Mouse (Mus musculus) megakaryocyte, adult 5-6 weeks (primary cell): ENCODE results near the gene Gm20388. TPM values are rescaled to one million over a fixed set of nuclear protein-coding genes. Genes with fewer than 3 reads are reported as not detected.

Experiments used
- ATAC-seq: 2 replicates; pipeline ENCODE4 v1.8.0; 2016; ENCODE audit warnings: mild to moderate bottlenecking, inconsistent platforms; ENCODE audit not compliant: poor library complexity, severe bottlenecking
- total RNA-seq, 2 experiments: library from RNA; stranded (forward) in 1 of 2; stranded (reverse) in 1 of 2; fragments of 153-499, 151-499 nt in 1 of 2; fragments of 221-1000, 200-1000 nt in 1 of 2; gene quantifications; 2 replicates each; pipeline versions ENCODE4 v1.2.3 to v1.2.4; 2015 to 2017

The Gm20388 gene
- total RNA-seq, 2 experiments from 2014 or later = 7.6 to 15.5 TPM

GRCm38 (mm10) chr8:123287362-123287761 is 3376.7 kb downstream of the Gm20388 start:
- ATAC-seq = no peak

- peak; percentile 86 for ATAC-seq
These were observed 3379.5 kb downstream of the Gm20388 start for GRCm38 (mm10) chr8:123290166-123290565.

DNA sequence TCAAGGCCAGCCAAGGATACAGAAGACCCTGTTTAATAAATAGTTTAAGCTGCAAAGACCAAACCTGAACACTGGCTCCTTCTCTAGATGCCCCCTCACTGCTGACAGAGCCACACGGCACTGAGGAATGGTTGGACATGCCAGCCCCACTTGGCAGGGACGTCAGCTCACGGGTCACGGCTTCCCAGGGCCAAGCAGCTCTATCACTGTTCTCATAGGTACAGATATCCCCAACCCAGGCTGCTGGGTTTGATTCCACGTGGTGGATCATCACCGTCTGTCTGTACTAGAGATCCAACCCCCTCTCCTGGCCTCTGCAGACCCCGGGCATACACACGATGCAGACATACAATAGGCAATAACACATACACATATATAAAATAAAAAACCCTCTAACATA is 3380.0 kb downstream of the Gm20388 start:
- no peak for ATAC-seq

GRCm38 (mm10) chr8:123291716-123292115 is 3381.1 kb downstream of the Gm20388 start:
- no peak for ATAC-seq

- ATAC-seq = no peak
These were observed 3381.6 kb downstream of the Gm20388 start for GRCm38 (mm10) chr8:123292281-123292680.

GRCm38 (mm10) chr8:123292785-123293184 is 3382.1 kb downstream of the Gm20388 start:
- peak; percentile 73 for ATAC-seq

DNA sequence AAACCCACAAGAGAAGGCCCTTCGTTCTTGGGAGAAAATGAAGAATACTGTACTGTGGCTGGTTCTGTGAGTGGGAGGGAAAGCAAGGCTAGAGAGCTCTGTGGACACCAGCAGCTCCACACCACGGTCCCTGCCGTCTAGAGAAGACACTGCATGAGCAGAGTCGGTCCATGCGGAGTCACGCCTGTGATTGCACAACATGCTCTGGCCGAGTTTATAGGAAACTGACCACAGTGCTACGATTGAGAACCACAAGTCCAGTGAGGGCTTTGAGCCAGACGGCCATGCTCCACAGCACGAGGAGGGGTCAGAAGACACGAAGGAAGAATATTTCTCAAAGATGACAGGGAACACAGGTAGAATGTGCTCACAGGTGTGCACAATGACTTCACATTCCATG is 3387.7 kb downstream of the Gm20388 start:
- ATAC-seq = 0 out of 2 replicates have a peak, but pooled peaks have one; percentile 43

DNA sequence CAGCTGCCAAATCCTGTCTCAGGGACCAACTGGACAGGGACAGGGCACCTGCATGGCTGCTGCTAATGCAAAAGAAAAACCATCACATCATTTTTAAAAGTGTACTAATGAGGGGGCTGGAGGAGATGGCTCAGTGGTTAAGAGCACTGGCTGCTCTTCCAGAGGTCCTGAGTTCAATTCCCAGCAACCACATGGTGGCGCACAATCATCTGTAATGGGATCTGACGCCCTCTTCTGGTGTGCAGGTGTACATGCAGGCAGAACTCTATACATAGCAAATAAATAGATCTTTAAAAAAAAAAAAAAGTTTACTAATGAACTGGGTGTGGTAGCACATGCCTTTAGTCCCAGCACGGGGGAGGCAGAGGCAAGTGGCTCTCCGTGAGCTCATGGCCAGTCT is 3398.1 kb downstream of the Gm20388 start:
- no peak for ATAC-seq

DNA sequence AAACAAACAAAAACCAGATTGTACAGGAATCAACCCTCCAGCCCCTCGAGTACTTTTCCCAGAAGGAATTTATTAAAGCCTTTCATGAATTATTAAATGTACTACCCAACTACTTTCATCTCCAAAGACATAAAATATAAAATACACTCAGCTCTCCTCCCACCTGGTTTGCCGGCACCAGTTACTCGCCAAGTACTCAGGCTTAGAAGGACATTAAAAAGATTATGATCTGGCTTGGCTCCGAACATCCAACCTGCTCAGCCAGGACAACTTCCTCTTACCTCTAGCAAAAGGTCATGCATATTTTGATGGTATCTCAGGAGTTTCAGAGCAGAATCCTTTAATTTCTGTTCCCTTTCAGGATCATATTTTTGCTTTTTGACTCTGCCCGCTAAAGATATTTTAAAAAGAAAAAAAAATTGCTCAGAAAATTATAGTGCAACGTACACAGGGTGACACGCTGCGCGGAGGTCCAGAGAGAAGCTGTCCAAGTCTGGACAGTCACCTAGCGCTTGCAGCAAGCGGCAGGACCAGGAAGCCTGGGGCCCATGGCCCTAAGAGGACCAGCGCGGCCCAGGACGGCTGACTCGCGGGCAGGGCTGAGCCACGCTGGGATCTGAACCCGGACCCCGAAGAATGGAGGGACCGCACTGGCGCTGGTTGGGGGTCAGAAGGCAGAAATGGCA is 3407.3 kb downstream of the Gm20388 start:
- peak; percentile 54 for ATAC-seq

GRCm38 (mm10) chr8:123318467-123318911 is 3407.8 kb downstream of the Gm20388 start, which contains the start of gene Fanca:
TSS of gene Fanca (minus strand) at chr8:123318576.
- ATAC-seq = peak; percentile 100

DNA sequence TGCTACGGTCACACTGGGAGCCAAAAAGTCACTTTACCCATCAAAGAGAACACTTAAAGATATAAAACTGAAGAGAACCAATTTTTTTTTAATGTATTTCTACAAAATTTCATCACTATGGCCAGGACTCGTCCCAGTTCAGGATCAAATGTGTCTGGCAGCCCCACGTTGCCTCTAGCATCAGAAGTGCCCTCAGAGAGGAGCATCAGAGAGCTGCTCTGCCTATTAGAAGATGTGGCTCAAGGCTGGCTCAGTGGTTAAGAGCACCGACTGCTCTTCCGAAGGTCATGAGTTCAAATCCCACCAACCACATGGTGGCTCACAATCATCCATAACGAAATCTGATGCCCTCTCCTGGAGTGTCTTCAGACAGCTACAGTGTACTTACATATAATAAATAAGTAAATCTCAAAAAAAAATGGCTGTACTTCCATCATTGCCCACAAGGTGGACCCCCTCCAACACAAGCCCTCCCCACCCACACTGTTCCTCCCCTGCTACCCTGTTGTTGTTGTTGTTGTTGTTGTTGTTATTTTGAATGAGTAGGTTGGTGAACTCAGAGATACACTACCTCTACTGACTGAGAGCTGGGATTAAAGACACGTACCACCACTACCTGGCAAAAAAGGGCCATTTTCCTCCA is 3409.0 kb downstream of the Gm20388 start:
- no peak for ATAC-seq

GRCm38 (mm10) chr8:123328552-123328951 is 3417.9 kb downstream of the Gm20388 start:
- ATAC-seq = no peak

DNA sequence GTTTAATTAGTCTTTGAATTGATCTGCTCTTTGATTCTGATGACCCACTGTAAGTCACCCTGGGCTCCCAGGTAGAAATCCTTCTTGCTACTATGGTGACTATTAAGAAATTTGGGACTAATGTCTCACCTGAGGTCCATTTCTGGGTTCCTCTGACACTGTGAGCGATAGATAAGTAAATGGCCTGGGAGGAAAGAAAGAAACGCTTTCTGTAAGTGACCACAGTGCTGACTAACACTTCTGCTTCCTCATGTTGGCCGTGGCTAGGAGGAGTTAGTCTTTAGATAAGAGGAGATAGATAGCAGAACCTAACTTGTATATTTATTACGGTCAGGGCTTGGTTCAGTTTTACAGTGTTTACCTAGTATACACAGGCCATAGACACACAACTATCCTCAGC is 3418.7 kb downstream of the Gm20388 start:
- peak; percentile 59 for ATAC-seq

DNA sequence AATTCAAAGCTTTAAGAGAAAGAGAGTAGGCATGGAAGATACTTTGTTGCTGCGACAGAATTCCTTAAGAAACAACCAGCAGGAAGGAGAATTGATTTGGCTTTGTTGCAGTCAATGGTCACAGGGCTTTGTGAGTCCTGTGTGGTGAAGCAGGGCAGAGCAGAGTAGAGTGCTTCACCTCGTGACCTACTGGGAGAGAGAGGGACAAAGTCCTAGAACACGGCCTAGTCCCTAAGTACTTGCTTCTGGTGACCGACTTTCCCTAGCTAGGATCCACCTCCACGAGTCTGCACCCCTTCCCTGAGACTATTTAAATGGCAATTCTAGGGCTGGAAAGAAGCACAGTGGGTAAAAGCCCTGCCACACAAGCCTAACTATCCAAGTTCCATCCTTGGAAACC is 3419.3 kb downstream of the Gm20388 start:
- no peak for ATAC-seq

DNA sequence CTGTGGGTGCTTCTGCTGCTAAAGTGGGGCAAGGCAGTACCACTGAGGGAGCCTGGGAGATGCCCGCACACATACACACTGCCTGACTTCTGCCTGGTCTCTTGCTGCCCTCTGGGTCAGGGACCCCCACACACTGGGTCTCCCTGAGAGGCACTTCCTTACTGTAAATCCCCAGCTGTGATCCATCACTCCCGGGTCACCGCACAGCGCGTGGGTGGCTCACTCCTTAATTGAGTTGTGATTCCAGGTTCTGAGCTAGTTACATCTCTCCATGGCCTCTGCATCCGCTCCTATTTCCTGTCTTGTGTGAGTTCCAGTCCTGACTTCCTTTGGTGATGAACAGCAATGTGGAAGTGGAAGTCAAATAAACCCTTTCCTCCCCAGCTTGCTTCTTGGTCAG is 3420.1 kb downstream of the Gm20388 start:
- ATAC-seq = no peak

DNA sequence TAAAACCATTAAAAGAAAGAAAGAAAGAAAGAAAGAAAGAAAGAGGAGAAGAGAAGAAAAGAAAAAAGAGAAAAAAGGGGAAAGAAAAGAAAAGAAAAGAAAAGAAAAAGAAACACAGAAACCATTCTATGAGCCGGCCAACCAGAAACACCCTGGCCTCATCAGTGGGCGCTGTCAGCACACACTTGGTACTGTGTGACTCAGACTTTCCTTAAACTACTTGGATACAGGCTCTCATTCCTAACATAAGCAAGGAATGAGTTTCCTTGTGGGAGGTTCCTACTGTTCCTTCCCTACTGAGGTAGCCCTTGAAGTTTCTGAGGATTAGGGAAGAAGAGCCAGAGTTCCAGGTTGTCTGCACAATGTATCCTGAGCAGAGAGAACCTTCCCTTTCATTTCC is 3420.7 kb downstream of the Gm20388 start:
- ATAC-seq = no peak

DNA sequence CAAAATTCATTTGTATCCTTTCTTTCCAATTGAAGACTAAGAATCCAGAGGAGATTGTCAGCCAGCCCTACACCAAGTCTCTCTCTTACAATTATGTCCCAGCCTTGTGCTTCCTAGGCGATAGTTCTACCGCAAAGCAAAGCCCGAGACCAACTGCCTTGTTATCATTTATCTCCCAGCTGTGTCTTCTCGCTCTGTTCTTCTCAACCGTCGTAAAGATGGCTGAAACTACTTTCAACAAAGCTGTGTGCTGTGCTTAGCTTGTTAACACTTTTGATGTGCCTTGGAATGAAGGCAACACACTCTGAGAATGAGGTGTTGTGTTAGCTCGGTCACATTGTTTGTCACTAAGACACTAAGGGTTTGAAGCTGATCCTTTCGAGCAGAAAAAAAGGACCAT is 3421.2 kb downstream of the Gm20388 start:
- no peak for ATAC-seq

GRCm38 (mm10) chr8:123332262-123333090 is 3421.8 kb downstream of the Gm20388 start, which contains the start of gene Spire2:
TSS of gene Spire2 (plus strand) at chr8:123332713.
- peak; percentile 77 for ATAC-seq

DNA sequence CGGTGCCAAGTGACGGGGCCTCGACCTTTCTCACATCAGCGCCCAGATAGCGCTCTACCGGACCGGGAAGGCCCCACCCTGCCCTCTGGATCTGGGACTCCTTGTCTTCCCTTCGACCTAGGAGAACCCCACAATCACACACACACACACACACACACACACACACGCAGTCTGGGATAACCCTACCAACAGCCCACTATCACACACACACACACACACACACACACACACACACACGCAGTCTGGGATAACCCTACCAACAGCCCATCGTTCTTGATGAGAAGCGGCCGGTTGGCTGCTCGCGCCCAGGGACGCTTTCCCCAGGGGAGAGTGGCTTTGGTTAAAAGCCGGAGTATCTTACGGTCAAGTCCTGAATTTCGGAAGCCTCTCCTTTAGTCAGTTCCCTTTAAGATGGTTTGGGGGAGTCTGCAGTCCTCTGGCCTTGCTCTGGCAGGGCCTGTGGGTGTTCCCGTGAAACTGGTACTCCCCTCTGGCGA is 3422.5 kb downstream of the Gm20388 start:
- ATAC-seq = no peak

GRCm38 (mm10) chr8:123333864-123334263 is 3423.2 kb downstream of the Gm20388 start:
- ATAC-seq = no peak

GRCm38 (mm10) chr8:123334467-123334866 is 3423.8 kb downstream of the Gm20388 start:
- no peak for ATAC-seq
